Mouse (Mus musculus) cerebellum, adult 2 months (tissue): ENCODE results near the gene Ntng1.

Experiments
- CTCF ChIP-seq: fragments of 200-500 bp; IDR thresholded peaks from 2 replicates; pipeline ENCODE4 v1.5.1; 2011; ENCODE audit warnings: low read depth, mild to moderate bottlenecking, control low read depth, low read length, moderate library complexity, borderline replicate concordance; ENCODE audit not compliant: insufficient read depth
- POLR2A ChIP-seq: fragments of 200-500 bp; IDR thresholded peaks from 2 replicates; pipeline ENCODE4 v1.6.1; 2011; ENCODE audit warnings: low read length, control low read depth, borderline replicate concordance; ENCODE audit not compliant: insufficient read depth

DNA sequence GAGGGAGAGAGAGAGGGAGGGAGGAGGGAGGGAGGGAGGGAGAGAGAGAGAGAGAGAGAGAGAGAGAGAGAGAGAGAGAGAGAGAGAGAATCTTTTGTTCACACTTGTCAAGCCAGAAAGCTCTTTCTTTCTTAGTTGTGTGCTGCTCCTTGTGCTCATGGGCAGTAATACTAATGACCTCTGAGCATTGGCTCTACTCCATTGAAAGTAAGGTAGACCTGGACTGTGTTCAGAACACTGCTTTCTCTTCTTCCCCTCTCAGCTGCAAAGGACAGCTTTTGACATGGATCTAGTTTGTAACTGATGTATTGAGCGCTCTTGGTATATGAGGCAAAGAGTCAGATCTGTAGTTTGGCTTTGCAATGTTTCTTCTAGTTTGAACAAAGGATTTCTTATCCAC, 334.7 kb downstream of the Ntng1 start:
- TF ChIP-seq POLR2A (no peak), CTCF (no peak)
